25 mouse cellular contexts compared by ENCODE assay signal in genomic region chr14:10481370-10481769, GRCm38 (mm10).
A peak's percentile ranks its signal among the peaks of the same experiment; 100 is the strongest.
DNase-seq lines count a peak whose midpoint lies in the region; ATAC-seq lines count a peak whose summit lies in the region.
"Had no signal": no experiment of that assay in that cellular context is flagged by ENCODE, and none has a peak within 500 bp of the region (broad histone marks: within the 10 kb centered on the region; RNA-seq: fewer than 3 reads in every experiment).

No protein-coding gene starts in this region.

- no peak overlapping the region for H3K27ac ChIP-seq in intestine, embryonic 16.5 days (ENCODE audit: low read length)
- H3K27ac ChIP-seq: embryonic facial prominence, embryonic 10.5 days; embryonic facial prominence, embryonic 13.5 days; forebrain, embryonic 12.5 days; forebrain, embryonic 15.5 days; heart, adult 2 months; heart, embryonic 10.5 days; heart, embryonic 13.5 days; hindbrain, embryonic 12.5 days; hindbrain, embryonic 15.5 days had no signal

- H3K9me3 ChIP-seq in intestine, embryonic 16.5 days (ENCODE audit: control insufficient read depth, low read length), result no peaks in the 10 kb centered on the region
- H3K9me3 ChIP-seq: embryonic facial prominence, embryonic 10.5 days; embryonic facial prominence, embryonic 13.5 days; forebrain, embryonic 12.5 days; forebrain, embryonic 15.5 days; heart, embryonic 10.5 days; heart, embryonic 13.5 days; hindbrain, embryonic 12.5 days; hindbrain, embryonic 15.5 days had no signal

- 81% methylated on average over 2 of the region's 2 CpGs for WGBS in intestine, embryonic 16.5 days

- peak; percentile 54; the same call in 1 of the 2 replicates for ATAC-seq in intestine, embryonic 16.5 days
- ATAC-seq: CD4-positive, CD25-positive, alpha-beta regulatory T cell, adult 4 months; forebrain, embryonic 15.5 days had no signal

- no peaks in the 10 kb centered on the region for H3K4me1 ChIP-seq in intestine, embryonic 16.5 days (ENCODE audit: control insufficient read depth, insufficient read depth, low read length)
- H3K4me1 ChIP-seq: embryonic facial prominence, embryonic 10.5 days; embryonic facial prominence, embryonic 13.5 days; forebrain, embryonic 12.5 days; forebrain, embryonic 15.5 days; heart, embryonic 10.5 days; heart, embryonic 13.5 days; hindbrain, embryonic 12.5 days; hindbrain, embryonic 15.5 days had no signal

- no peak overlapping the region for H3K9ac ChIP-seq in intestine, embryonic 16.5 days (ENCODE audit: low read depth, low read length)
- H3K9ac ChIP-seq: embryonic facial prominence, embryonic 13.5 days; forebrain, embryonic 12.5 days; forebrain, embryonic 15.5 days; heart, embryonic 13.5 days; hindbrain, embryonic 12.5 days; hindbrain, embryonic 15.5 days had no signal

- H3K4me2 ChIP-seq in intestine, embryonic 16.5 days (ENCODE audit: low read depth, low read length), result no peak overlapping the region
- H3K4me2 ChIP-seq: embryonic facial prominence, embryonic 13.5 days; forebrain, embryonic 12.5 days; forebrain, embryonic 15.5 days; heart, embryonic 13.5 days; hindbrain, embryonic 12.5 days; hindbrain, embryonic 15.5 days had no signal

- H3K27me3 ChIP-seq in intestine, embryonic 16.5 days (replicated peaks; ENCODE audit: control insufficient read depth, insufficient read depth, low read length), result no peaks in the 10 kb centered on the region
- H3K27me3 ChIP-seq: embryonic facial prominence, embryonic 13.5 days; forebrain, embryonic 12.5 days; forebrain, embryonic 15.5 days; heart, embryonic 13.5 days; hindbrain, embryonic 12.5 days; hindbrain, embryonic 15.5 days had no signal

- H3K4me3 ChIP-seq in intestine, embryonic 16.5 days (ENCODE audit: low read length), result no peak overlapping the region
- H3K4me3 ChIP-seq: embryonic facial prominence, embryonic 10.5 days; embryonic facial prominence, embryonic 13.5 days; erythroblast, embryonic 14.5 days; forebrain, embryonic 12.5 days; forebrain, embryonic 15.5 days; heart, adult 2 months; heart, embryonic 10.5 days; heart, embryonic 13.5 days; hindbrain, embryonic 12.5 days; hindbrain, embryonic 15.5 days had no signal

- no peaks in the 10 kb centered on the region for H3K36me3 ChIP-seq in intestine, embryonic 16.5 days (ENCODE audit: control insufficient read depth, insufficient read depth, low read length)
- H3K36me3 ChIP-seq: embryonic facial prominence, embryonic 10.5 days; embryonic facial prominence, embryonic 13.5 days; forebrain, embryonic 12.5 days; forebrain, embryonic 15.5 days; heart, embryonic 10.5 days; heart, embryonic 13.5 days; hindbrain, embryonic 12.5 days; hindbrain, embryonic 15.5 days had no signal

- DNase-seq in gastrocnemius, adult 8-10 months (ENCODE audit: low spot score in 2 of 2), result peak; percentile 3 to 4
- no peak for DNase-seq in gastrocnemius, postnatal 25 days
- peak; percentile 16 for DNase-seq in skeletal muscle tissue, adult 2 months (ENCODE audit: low read depth, low spot score)
- no peak for DNase-seq in liver
- no peak for DNase-seq in adrenal gland, postnatal 4 days (ENCODE audit: low spot score in 2 of 2)
- DNase-seq: adrenal gland, adult 2 months; adrenal gland, postnatal 14 days; cerebellum, adult 11-12 months; cerebellum, adult 8-10 months; cerebellum, postnatal 10 days; cerebellum, postnatal 36 days; embryo, embryonic 11 days; heart, adult 2 months; heart, postnatal 14 days had no signal

Comparison
In these comparisons a context has a peak if more than half of its experiments do, and no peak if none do; other contexts are left out.
1. DNase-seq: peak in gastrocnemius, adult 8-10 months (2 of 2) and skeletal muscle tissue, adult 2 months (single experiment); none in gastrocnemius, postnatal 25 days (single experiment), liver (single experiment) and adrenal gland, postnatal 4 days (0 of 2).